Mouse (Mus musculus) adrenal gland, postnatal 14 days (tissue): Measurements from ENCODE around the gene Olfr847. TPM values are rescaled to one million over a fixed set of nuclear protein-coding genes. Genes with fewer than 3 reads are reported as not detected.

ENCODE experiments used
- DNase-seq: peaks from one replicate; pipeline ENCODE4 v3.0.0; 2021; ENCODE audit warnings: mixed read lengths
- long read RNA-seq, 2 experiments: library from polyadenylated mRNA; stranded (forward); transcript quantifications; one replicate each; pipeline ENCODE4 v2.0.0; 2021
- total RNA-seq: library from RNA; stranded (reverse); gene quantifications from 2 replicates; pipeline ENCODE4 v1.2.3, GENCODE M21; 2021

Gene Olfr847
- total RNA-seq = not detected in 2 replicates
- long read RNA-seq, experiment 1 = 0 reads
- long read RNA-seq, experiment 2 = 0 reads

GRCm38 (mm10) chr9:19378569-19378968 lies at the start of gene Olfr847:
Gene Olfr847, minus strand, starts transcription at chr9:19378669.
- DNase-seq = no peak

GRCm38 (mm10) chr9:19363905-19364304 lies 14.6 kb downstream of the Olfr847 start, which contains the start of gene Olfr846:
Gene Olfr846, minus strand, starts transcription at chr9:19364005.
- no peak for DNase-seq

- DNase-seq = no peak
Observed at GRCm38 (mm10) chr9:19336157-19336556, 42.3 kb downstream of the Olfr847 start, which contains the start of gene Olfr845. Gene Olfr845, plus strand, starts transcription at chr9:19336457.

Other genes starting within 250 kb of the Olfr847 start
- gene Olfr837, start 242.4 kb downstream of the Olfr847 start, total RNA-seq = not detected in 2 replicates
- gene Olfr839-ps1, start 201.4 kb downstream of the Olfr847 start, total RNA-seq = not detected in 2 replicates
- not detected in 2 replicates for gene Olfr843, start 126.7 kb downstream of the Olfr847 start, total RNA-seq
- not detected in 2 replicates for gene Olfr844, start 62.3 kb downstream of the Olfr847 start, total RNA-seq
- not detected in 2 replicates for gene Olfr845, start 42.2 kb downstream of the Olfr847 start, total RNA-seq
- not detected in 2 replicates for gene Olfr846, start 14.7 kb downstream of the Olfr847 start, total RNA-seq
- gene Olfr849, start 61.6 kb upstream of the Olfr847 start, total RNA-seq = not detected in 2 replicates
- not detected in 2 replicates for gene Olfr850, start 99.6 kb upstream of the Olfr847 start, total RNA-seq
- not detected in 2 replicates for gene Olfr851, start 114.6 kb upstream of the Olfr847 start, total RNA-seq
- not detected in 2 replicates for gene Olfr853, start 162.4 kb upstream of the Olfr847 start, total RNA-seq
- gene Olfr854, start 188.7 kb upstream of the Olfr847 start, total RNA-seq = not detected in 2 replicates
- not detected in 2 replicates for gene Olfr855, start 203.9 kb upstream of the Olfr847 start, total RNA-seq
- 16.2 and 18.7 TPM in 2 replicates for gene Zfp317, start 243.4 kb upstream of the Olfr847 start, total RNA-seq